Mouse (Mus musculus) forebrain, embryonic 13.5 days (tissue): Measurements from ENCODE around the gene Slc5a11. TPM values are rescaled to one million over a fixed set of nuclear protein-coding genes. Genes with fewer than 3 reads are reported as not detected.

Experiments
- ATAC-seq: fragments of 200-750 bp; cut with Nextera tagmentation; 2 replicates; pipeline ENCODE4 v1.8.0; 2017
- H3K27ac ChIP-seq: fragments of 300-500 bp; sonication (generic); 2 replicates; pipeline ENCODE4 v1.5.1; 2015; ENCODE audit warnings: inconsistent platforms, mild to moderate bottlenecking, moderate library complexity
- H3K27me3 ChIP-seq: fragments of 300-500 bp; sonication (generic); 2 replicates; pipeline ENCODE4 v1.6.1; 2015; ENCODE audit warnings: mild to moderate bottlenecking, inconsistent platforms
- H3K36me3 ChIP-seq: fragments of 300-500 bp; sonication (generic); 2 replicates; pipeline ENCODE4 v1.6.1; 2015; ENCODE audit warnings: mild to moderate bottlenecking, inconsistent platforms; ENCODE audit not compliant: poor library complexity, severe bottlenecking
- H3K4me1 ChIP-seq: fragments of 300-500 bp; sonication (generic); 2 replicates; pipeline ENCODE4 v1.6.1; 2015; ENCODE audit warnings: inconsistent platforms
- H3K4me2 ChIP-seq: fragments of 300-500 bp; sonication (generic); 2 replicates; pipeline ENCODE4 v1.6.1; 2015; ENCODE audit warnings: inconsistent platforms, mild to moderate bottlenecking, moderate library complexity
- H3K4me3 ChIP-seq: fragments of 300-500 bp; sonication (generic); 2 replicates; pipeline ENCODE4 v1.5.1; 2015; ENCODE audit warnings: mild to moderate bottlenecking, inconsistent platforms
- H3K9ac ChIP-seq: fragments of 300-500 bp; sonication (generic); 2 replicates; pipeline ENCODE4 v1.6.1; 2015; ENCODE audit warnings: mild to moderate bottlenecking, inconsistent platforms
- H3K9me3 ChIP-seq: fragments of 300-500 bp; sonication (generic); replicated peaks from 2 replicates; pipeline ENCODE4 v1.6.1; 2016; ENCODE audit warnings: inconsistent platforms
- WGBS: fragments of 180-500 bp; shearing (Covaris S2); methylation state at CpG from one replicate; pipeline ENCODE4 v1.1.7; 2015; 5-methylcytosine and 5-hydroxymethylcytosine counted together
- polyA plus RNA-seq: library from polyadenylated mRNA; unstranded; fragments of >200 nt; fragmentation: Nextera tagmentation; extraction: Ambion mirVana; gene quantifications from 2 replicates; pipeline ENCODE4 v1.2.1, GENCODE M21; 2015

Gene Slc5a11
- polyA plus RNA-seq, 1 experiment from 2014 or later, result not detected

DNA sequence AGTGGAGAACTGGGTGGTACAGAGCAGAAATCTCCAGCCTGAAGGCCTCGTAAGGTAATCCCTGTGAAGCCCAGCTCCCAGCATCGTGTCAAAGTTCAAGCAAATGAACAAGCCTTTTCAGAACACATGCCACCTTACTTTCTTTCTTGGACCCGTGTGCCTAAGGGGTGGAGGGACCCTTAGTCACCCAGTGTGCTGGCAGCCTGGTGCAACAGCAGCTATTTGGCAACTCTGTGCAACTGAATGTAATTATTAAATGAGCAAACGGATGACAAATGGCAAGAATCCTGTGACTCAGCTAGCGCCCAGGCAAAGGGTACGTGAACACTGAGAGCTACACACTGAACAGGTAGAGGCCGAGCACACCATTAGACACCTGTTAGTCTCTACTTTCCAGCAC lies 79.3 kb downstream of the Slc5a11 start:
- Histone ChIP-seq H3K9ac (no peak overlapping the region), H3K27ac (no peak overlapping the region), H3K27me3 (no peaks in the 10 kb centered on the region), H3K4me3 (no peak overlapping the region), H3K4me1 (no peaks in the 10 kb centered on the region), H3K4me2 (no peak overlapping the region), H3K9me3 (no peaks in the 10 kb centered on the region), H3K36me3 (peaks cover 88% of the 10 kb centered on the region)
- no peak for ATAC-seq
- WGBS, result 95% methylated on average over 7 of the region's 7 CpGs

DNA sequence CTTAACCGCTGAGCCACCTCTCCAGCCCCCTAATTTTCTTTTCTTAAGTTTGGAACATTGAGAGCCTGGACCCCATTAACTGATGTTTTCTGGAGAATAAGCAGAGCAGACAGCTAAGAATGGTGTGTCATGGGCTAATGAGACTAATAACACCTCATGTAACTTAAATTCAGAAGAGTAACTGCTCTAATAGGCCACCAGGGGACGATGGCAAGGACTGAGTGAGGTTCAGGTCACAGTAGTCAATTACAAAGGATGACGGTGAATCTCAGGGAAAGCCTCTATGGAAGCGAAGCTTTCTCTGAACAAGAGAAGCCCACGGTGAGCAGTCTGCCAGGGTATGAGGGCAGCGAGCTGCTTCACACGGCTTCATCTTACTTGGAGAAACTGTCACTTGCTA lies 80.8 kb downstream of the Slc5a11 start:
- peaks cover 88% of the 10 kb centered on the region for H3K36me3 ChIP-seq
- H3K4me1 ChIP-seq, result no peaks in the 10 kb centered on the region
- no peak for ATAC-seq
- H3K9ac ChIP-seq, result no peak overlapping the region
- no peaks in the 10 kb centered on the region for H3K9me3 ChIP-seq
- H3K27ac ChIP-seq, result no peak overlapping the region
- H3K27me3 ChIP-seq, result no peaks in the 10 kb centered on the region
- H3K4me3 ChIP-seq, result no peak overlapping the region
- no peak overlapping the region for H3K4me2 ChIP-seq
- 81% methylated on average over 7 of the region's 7 CpGs for WGBS

DNA sequence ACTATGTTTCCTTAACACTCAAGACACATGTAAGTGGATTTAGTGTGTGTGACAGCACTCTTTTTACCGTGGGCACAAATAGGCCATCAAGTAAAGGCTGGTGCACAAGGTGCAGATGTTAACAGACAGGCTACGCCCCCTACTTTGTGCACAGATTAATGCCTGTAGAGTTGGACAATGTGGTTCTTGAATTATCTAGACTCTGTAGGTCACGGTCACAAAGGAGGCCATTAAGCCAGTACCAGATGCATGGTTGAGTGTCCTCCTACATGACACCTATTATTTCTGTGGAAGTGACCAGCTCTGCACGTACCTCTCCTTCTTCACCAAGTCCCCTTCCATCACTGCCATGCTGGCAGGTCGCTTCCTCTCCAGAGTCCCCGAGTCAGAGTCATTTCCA lies 81.5 kb downstream of the Slc5a11 start:
- H3K4me1 ChIP-seq, result no peaks in the 10 kb centered on the region
- ATAC-seq, result no peak
- H3K36me3 ChIP-seq, result peaks cover 84% of the 10 kb centered on the region
- H3K4me3 ChIP-seq, result no peak overlapping the region
- H3K9me3 ChIP-seq, result no peaks in the 10 kb centered on the region
- 70% methylated on average over 6 of the region's 6 CpGs for WGBS
- no peak overlapping the region for H3K27ac ChIP-seq
- no peaks in the 10 kb centered on the region for H3K27me3 ChIP-seq
- H3K9ac ChIP-seq, result no peak overlapping the region
- no peak overlapping the region for H3K4me2 ChIP-seq

DNA sequence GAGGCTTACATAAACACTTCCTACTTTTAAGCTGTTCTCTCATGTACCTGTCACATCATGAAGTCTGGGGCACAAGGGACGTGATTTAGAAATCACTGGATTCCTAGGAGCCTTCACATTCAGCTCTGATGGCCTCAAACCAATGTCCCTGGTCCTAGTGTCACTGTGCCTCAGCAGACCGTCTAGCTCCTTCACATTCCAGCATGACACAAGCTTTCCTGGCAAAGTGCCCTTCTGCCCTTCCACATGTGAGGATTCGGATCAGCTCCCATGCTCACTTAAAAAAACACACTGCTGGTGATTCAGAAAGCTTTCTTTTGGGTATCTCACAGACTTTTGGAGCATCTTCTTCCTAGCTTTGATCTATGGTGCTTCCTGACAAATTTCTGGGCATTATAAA lies 83.6 kb downstream of the Slc5a11 start:
- Histone ChIP-seq H3K9ac (no peak overlapping the region), H3K4me2 (no peak overlapping the region), H3K4me1 (no peaks in the 10 kb centered on the region), H3K36me3 (peaks cover 71% of the 10 kb centered on the region), H3K4me3 (no peak overlapping the region), H3K27me3 (no peaks in the 10 kb centered on the region), H3K9me3 (no peaks in the 10 kb centered on the region), H3K27ac (no peak overlapping the region)
- 73% methylated on average over 3 of the region's 3 CpGs for WGBS
- no peak for ATAC-seq

DNA sequence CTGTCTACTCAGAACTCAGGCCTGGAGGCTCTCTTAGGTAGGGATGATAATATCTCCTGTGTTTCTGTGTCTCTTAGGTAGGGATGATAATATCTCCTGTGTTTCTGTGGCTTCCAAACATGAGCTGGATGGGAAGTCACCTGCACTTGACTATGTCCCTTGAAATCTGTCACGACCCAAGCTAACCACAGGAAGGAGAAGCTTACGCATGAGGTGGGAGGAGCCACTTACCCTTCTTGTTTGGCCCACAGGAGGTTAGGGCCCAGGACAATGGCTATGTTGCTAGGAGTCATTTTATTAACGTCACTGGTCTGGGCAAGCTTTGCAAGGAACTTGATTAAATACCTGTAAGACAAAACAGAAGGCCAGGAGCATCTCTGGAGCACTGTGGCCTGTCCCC lies 85.7 kb downstream of the Slc5a11 start:
- Histone ChIP-seq H3K4me3 (no peak overlapping the region), H3K27me3 (no peaks in the 10 kb centered on the region), H3K9ac (no peak overlapping the region), H3K36me3 (peaks cover 69% of the 10 kb centered on the region), H3K9me3 (no peaks in the 10 kb centered on the region), H3K4me2 (no peak overlapping the region), H3K4me1 (no peaks in the 10 kb centered on the region), H3K27ac (no peak overlapping the region)
- no peak for ATAC-seq
- 72% methylated on average over 3 of the region's 3 CpGs for WGBS

DNA sequence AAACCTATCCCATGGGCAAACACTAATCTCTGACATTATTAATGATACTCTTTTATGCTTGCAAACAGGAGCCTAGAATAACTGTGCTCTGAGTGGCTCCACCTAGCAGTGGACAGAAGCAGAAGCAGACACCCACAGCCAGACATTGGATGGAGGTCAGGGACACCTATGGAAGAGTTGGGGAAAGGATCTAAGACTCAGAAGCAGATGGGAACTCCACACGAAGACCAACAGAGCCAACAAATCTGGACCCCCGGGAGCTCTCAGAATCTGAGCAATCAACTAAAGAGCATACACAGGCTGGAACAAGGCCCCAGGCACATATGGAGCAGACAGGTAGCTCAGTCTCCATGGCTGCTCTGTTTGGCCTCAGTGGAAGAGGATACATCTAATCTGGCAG lies 90.8 kb downstream of the Slc5a11 start:
- Histone ChIP-seq H3K27ac (no peak overlapping the region), H3K4me2 (no peak overlapping the region), H3K9me3 (no peaks in the 10 kb centered on the region), H3K27me3 (no peaks in the 10 kb centered on the region), H3K36me3 (peaks cover 78% of the 10 kb centered on the region), H3K9ac (no peak overlapping the region), H3K4me3 (no peak overlapping the region), H3K4me1 (no peaks in the 10 kb centered on the region)
- 86% methylated on average over 2 of the region's 2 CpGs for WGBS
- ATAC-seq, result no peak

DNA sequence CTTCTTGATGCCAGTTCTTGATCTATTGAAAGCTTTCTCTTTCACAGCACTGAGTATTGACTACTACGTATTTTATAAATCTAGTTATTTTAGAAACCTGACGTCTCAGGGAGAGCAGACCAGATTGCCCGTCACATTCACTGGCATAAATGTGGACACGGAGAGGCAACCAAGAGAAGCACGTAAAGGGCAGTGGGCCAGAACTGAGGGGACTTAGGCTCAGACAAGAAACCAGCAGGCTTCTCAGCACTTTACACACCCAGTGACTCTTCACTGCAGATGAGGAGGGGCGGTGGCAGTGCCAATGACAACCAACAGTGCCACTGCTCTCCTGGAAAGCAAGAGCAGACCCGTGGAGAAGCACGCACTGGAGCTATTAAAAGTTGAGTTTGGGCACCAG lies 92.7 kb downstream of the Slc5a11 start:
- H3K27me3 ChIP-seq, result no peaks in the 10 kb centered on the region
- H3K4me1 ChIP-seq, result no peaks in the 10 kb centered on the region
- H3K27ac ChIP-seq, result no peak overlapping the region
- H3K4me3 ChIP-seq, result no peak overlapping the region
- peaks cover 94% of the 10 kb centered on the region for H3K36me3 ChIP-seq
- no peaks in the 10 kb centered on the region for H3K9me3 ChIP-seq
- no peak overlapping the region for H3K9ac ChIP-seq
- H3K4me2 ChIP-seq, result no peak overlapping the region
- 95% methylated on average over 8 of the region's 8 CpGs for WGBS
- no peak for ATAC-seq

DNA sequence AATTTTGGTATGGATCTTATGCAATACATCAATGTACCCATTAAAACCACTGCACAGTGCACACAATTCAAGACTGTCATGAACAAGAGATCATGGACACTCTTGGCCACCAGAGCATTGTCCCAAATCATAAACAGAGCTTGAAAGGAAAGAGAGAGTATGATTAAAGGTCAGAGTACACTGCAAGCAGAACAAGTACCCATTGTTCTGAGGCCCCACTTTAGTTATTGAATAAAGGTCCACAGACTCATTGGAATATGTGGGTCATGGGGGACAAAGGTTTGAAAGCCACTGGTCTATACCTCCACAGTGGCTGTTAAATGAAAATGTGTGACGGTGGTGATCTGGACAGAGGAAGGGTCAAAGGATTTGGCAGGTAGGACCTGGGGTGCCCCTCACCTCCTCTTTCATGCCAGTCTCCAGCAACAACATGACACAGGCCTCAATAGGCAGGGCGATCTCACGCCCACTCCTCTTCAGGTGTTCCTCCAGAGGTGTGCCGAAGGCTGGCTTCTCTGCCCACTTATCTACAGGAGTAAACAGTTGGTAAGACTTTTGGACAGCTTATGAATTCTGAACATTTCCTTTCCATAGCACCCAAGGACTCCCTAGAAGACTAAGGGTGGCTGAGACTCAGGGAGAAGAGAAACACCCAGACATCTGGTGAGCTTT lies 93.4 kb downstream of the Slc5a11 start:
- ATAC-seq, result no peak
- H3K27ac ChIP-seq, result no peak overlapping the region
- peaks cover 96% of the 10 kb centered on the region for H3K36me3 ChIP-seq
- H3K27me3 ChIP-seq, result no peaks in the 10 kb centered on the region
- no peak overlapping the region for H3K4me3 ChIP-seq
- no peak overlapping the region for H3K9ac ChIP-seq
- H3K4me2 ChIP-seq, result no peak overlapping the region
- 97% methylated on average over 4 of the region's 4 CpGs for WGBS
- H3K9me3 ChIP-seq, result no peaks in the 10 kb centered on the region
- no peaks in the 10 kb centered on the region for H3K4me1 ChIP-seq

DNA sequence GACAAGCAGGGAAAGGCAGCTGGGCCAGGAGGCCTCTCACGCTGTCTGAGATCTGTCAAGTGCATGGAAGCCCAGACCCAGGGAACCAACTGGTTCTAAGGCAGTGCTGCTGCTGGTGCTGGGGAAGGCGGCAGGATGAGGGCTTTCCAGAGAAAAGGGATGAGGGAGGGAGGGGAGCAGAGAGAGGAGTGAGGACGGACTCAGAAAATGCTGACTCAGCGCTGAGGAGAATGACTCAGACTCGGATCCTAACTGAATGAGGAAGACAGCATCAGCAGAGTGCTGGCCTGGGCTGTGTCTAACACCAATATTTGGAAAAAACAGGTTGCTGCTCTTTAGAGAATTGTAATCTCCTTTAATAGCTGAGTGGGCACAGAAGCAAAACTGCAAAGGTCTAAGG lies 97.3 kb downstream of the Slc5a11 start:
- no peak for ATAC-seq
- no peaks in the 10 kb centered on the region for H3K27me3 ChIP-seq
- H3K9ac ChIP-seq, result no peak overlapping the region
- H3K9me3 ChIP-seq, result no peaks in the 10 kb centered on the region
- H3K4me3 ChIP-seq, result no peak overlapping the region
- no peak overlapping the region for H3K27ac ChIP-seq
- no peak overlapping the region for H3K4me2 ChIP-seq
- peaks cover 88% of the 10 kb centered on the region for H3K36me3 ChIP-seq
- 76% methylated on average over 5 of the region's 5 CpGs for WGBS
- H3K4me1 ChIP-seq, result no peaks in the 10 kb centered on the region

DNA sequence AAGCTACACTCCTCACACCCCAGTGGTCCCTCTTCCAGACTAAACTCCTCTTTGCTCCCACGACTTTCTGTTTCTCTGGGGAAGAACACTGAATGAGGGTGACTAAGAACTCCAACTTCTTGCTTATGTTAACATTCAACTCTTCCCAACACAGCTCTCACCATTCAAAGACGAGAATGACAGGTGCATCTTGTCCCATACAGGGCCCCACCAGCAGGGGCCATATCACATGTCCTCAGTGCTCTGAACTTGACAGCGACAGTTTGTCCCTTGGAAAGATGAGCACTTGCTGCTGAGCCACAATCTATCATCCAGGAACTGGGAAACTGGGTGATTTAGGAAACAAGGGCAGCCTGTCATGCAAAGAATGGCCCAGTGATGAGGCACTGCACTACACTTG lies 98.2 kb downstream of the Slc5a11 start:
- no peak overlapping the region for H3K9ac ChIP-seq
- no peak overlapping the region for H3K4me3 ChIP-seq
- H3K4me1 ChIP-seq, result no peaks in the 10 kb centered on the region
- WGBS, result 82% methylated on average over 3 of the region's 3 CpGs
- ATAC-seq, result no peak
- H3K4me2 ChIP-seq, result no peak overlapping the region
- H3K9me3 ChIP-seq, result no peaks in the 10 kb centered on the region
- no peak overlapping the region for H3K27ac ChIP-seq
- H3K27me3 ChIP-seq, result no peaks in the 10 kb centered on the region
- H3K36me3 ChIP-seq, result peaks cover 87% of the 10 kb centered on the region

DNA sequence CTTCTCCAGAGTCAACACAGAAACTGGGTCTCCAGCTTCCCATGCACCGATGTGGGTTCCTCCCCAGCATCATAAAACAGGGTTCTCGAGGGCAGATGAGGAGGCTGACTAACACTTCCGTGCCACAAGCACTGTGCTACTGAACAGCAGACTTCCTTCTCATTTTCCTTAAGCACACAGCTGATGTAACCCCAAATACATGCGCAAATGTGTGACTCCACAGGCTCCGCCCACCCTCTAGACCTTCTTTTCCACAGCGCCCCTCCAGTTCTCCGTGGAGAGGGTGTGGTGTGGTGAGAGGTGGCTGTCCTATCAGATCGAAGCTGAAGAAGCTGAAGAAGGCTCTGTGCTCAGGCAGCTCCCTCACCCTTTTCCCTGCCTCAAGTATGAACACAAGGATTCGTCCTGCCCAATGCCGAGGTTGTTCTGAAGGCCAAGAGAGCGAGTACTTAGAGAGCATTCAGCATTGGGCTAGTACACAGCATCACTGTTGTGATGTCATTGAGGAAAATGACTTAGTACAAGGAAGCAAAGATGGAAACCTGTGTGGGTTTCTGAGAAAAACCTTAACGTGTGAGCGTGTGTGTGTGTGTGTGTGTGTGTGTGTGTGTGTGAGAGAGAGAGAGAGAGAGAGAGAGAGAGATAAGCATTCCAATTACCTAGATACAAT lies 108.0 kb downstream of the Slc5a11 start:
- ATAC-seq, result no peak
- Histone ChIP-seq H3K4me2 (no peak overlapping the region), H3K4me3 (no peak overlapping the region), H3K27me3 (no peaks in the 10 kb centered on the region), H3K36me3 (peaks cover 79% of the 10 kb centered on the region), H3K9ac (no peak overlapping the region), H3K27ac (no peak overlapping the region), H3K4me1 (no peaks in the 10 kb centered on the region), H3K9me3 (no peaks in the 10 kb centered on the region)
- 92% methylated on average over 13 of the region's 13 CpGs for WGBS
